Mouse (Mus musculus): Measurements from ENCODE around the gene Olfr916. TPM values are rescaled to one million over a fixed set of nuclear protein-coding genes. Genes with fewer than 3 reads are reported as not detected.

Gene Olfr916
- polyA plus RNA-seq (2012) = not detected in 2 replicates

GRCm38 (mm10) chr9:38659775-38660174, at the start of gene Olfr916:
TSS of gene Olfr916 (minus strand) at chr9:38659875.

GRCm38 (mm10) chr9:38674501-38674900, 14.8 kb upstream of the Olfr916 start, which contains the start of gene Olfr918:
TSS of gene Olfr918 (minus strand) at chr9:38674601.

GRCm38 (mm10) chr9:38665742-38666141, 6.1 kb upstream of the Olfr916 start, which contains the start of gene Olfr917:
TSS of gene Olfr917 (minus strand) at chr9:38665842.

Other genes with a start within 250 kb of the Olfr916 start
- not detected in 2 replicates for gene Olfr901, start 230.4 kb downstream of the Olfr916 start, polyA plus RNA-seq (2012)
- gene Olfr902, start 212.2 kb downstream of the Olfr916 start, polyA plus RNA-seq (2012) = not detected in 2 replicates
- gene Olfr904, start 196.7 kb downstream of the Olfr916 start, polyA plus RNA-seq (2012) = 0.02 TPM in 1 of 2 replicates, not detected in the other
- gene Olfr905, start 188.8 kb downstream of the Olfr916 start, polyA plus RNA-seq (2012) = not detected in 2 replicates
- gene Olfr906, start 172.8 kb downstream of the Olfr916 start, polyA plus RNA-seq (2012) = not detected in 2 replicates
- gene Olfr907, start 164.1 kb downstream of the Olfr916 start, polyA plus RNA-seq (2012) = not detected in 2 replicates
- gene Olfr911-ps1, start 138.3 kb downstream of the Olfr916 start, polyA plus RNA-seq (2012) = not detected in 2 replicates
- not detected in 2 replicates for gene Olfr910, start 122.0 kb downstream of the Olfr916 start, polyA plus RNA-seq (2012)
- not detected in 2 replicates for gene Olfr912, start 79.7 kb downstream of the Olfr916 start, polyA plus RNA-seq (2012)
- not detected in 2 replicates for gene Olfr913, start 67.1 kb downstream of the Olfr916 start, polyA plus RNA-seq (2012)
- gene Olfr914, start 54.8 kb downstream of the Olfr916 start, polyA plus RNA-seq (2012) = not detected in 2 replicates
- not detected in 2 replicates for gene Olfr917, start 6.0 kb upstream of the Olfr916 start, polyA plus RNA-seq (2012)
- gene Olfr918, start 14.7 kb upstream of the Olfr916 start, polyA plus RNA-seq (2012) = not detected in 2 replicates
- gene Olfr919, start 43.8 kb upstream of the Olfr916 start, polyA plus RNA-seq (2012) = not detected in 2 replicates
- 0.67 and 1.2 TPM in 2 replicates for gene Vwa5a, start 58.4 kb upstream of the Olfr916 start, polyA plus RNA-seq (2012)
- gene Olfr920, start 92.4 kb upstream of the Olfr916 start, polyA plus RNA-seq (2012) = 0.03 TPM in 1 of 2 replicates, not detected in the other
- gene Olfr921, start 113.2 kb upstream of the Olfr916 start, polyA plus RNA-seq (2012) = not detected in 2 replicates
- not detected in 2 replicates for gene Olfr922, start 154.7 kb upstream of the Olfr916 start, polyA plus RNA-seq (2012)
- not detected in 2 replicates for gene Olfr923, start 166.7 kb upstream of the Olfr916 start, polyA plus RNA-seq (2012)
- not detected in 2 replicates for gene Olfr924, start 184.6 kb upstream of the Olfr916 start, polyA plus RNA-seq (2012)
- gene Olfr26, start 195.2 kb upstream of the Olfr916 start, polyA plus RNA-seq (2012) = not detected in 2 replicates
- gene Olfr926, start 217.3 kb upstream of the Olfr916 start, polyA plus RNA-seq (2012) = 0.11 TPM in 1 of 2 replicates, not detected in the other